Mouse (Mus musculus): ENCODE data around the gene Fbxo3. TPM values are rescaled to one million over a fixed set of nuclear protein-coding genes. Genes with fewer than 3 reads are reported as not detected.
"Not testable (repeated sequence)": the region's sequence is repeated elsewhere in the genome, so short reads cannot be mapped to it uniquely, and the experiment has no call there.

Fbxo3 gene
- polyA plus RNA-seq, 1 experiment: 48.2 TPM

- TF ChIP-seq CTCF (IDR thresholded peaks at IDR 0.05; ENCODE audit: borderline replicate concordance, extremely low read depth, insufficient read depth, insufficient read length) (no peak), POLR2A (IDR thresholded peaks at IDR 0.05; ENCODE audit: borderline replicate concordance, extremely low read depth, insufficient read depth, insufficient read length, poor library complexity, severe bottlenecking) (no peak)
- DNase-seq (ENCODE audit: low read depth): no peak
Measured at GRCm38 (mm10) chr2:104041632-104042031, 14.1 kb downstream of the Fbxo3 start.

- TF ChIP-seq CTCF (IDR thresholded peaks at IDR 0.05; ENCODE audit: borderline replicate concordance, extremely low read depth, insufficient read depth, insufficient read length) (no peak), POLR2A (IDR thresholded peaks at IDR 0.05; ENCODE audit: borderline replicate concordance, extremely low read depth, insufficient read depth, insufficient read length, poor library complexity, severe bottlenecking) (no peak)
- no peak for DNase-seq (ENCODE audit: low read depth)
Measured at GRCm38 (mm10) chr2:104042766-104043165, 15.2 kb downstream of the Fbxo3 start.

GRCm38 (mm10) chr2:104043624-104044478 is 16.3 kb downstream of the Fbxo3 start:
- TF ChIP-seq CTCF (IDR thresholded peaks at IDR 0.05; ENCODE audit: borderline replicate concordance, extremely low read depth, insufficient read depth, insufficient read length) (no peak), POLR2A (IDR thresholded peaks at IDR 0.05; ENCODE audit: borderline replicate concordance, extremely low read depth, insufficient read depth, insufficient read length, poor library complexity, severe bottlenecking) (no peak)
- no peak for DNase-seq (ENCODE audit: low read depth)

- DNase-seq (ENCODE audit: low read depth): no peak
- no peak for TF ChIP-seq CTCF (IDR thresholded peaks at IDR 0.05; ENCODE audit: borderline replicate concordance, extremely low read depth, insufficient read depth, insufficient read length)
Measured at GRCm38 (mm10) chr2:104044479-104045080, 17.1 kb downstream of the Fbxo3 start.

GRCm38 (mm10) chr2:104058381-104058780 is 30.9 kb downstream of the Fbxo3 start:
- DNase-seq (ENCODE audit: low read depth): no peak
- TF ChIP-seq POLR2A (IDR thresholded peaks at IDR 0.05; ENCODE audit: borderline replicate concordance, extremely low read depth, insufficient read depth, insufficient read length, poor library complexity, severe bottlenecking) (no peak), CTCF (IDR thresholded peaks at IDR 0.05; ENCODE audit: borderline replicate concordance, extremely low read depth, insufficient read depth, insufficient read length) (no peak)

GRCm38 (mm10) chr2:104058954-104059353 is 31.4 kb downstream of the Fbxo3 start:
- TF ChIP-seq CTCF (IDR thresholded peaks at IDR 0.05; ENCODE audit: borderline replicate concordance, extremely low read depth, insufficient read depth, insufficient read length): no peak
- TF ChIP-seq POLR2A (IDR thresholded peaks at IDR 0.05; ENCODE audit: borderline replicate concordance, extremely low read depth, insufficient read depth, insufficient read length, poor library complexity, severe bottlenecking): no peak

GRCm38 (mm10) chr2:104059786-104060185 is 32.3 kb downstream of the Fbxo3 start:
- TF ChIP-seq POLR2A (IDR thresholded peaks at IDR 0.05; ENCODE audit: borderline replicate concordance, extremely low read depth, insufficient read depth, insufficient read length, poor library complexity, severe bottlenecking) (no peak), CTCF (IDR thresholded peaks at IDR 0.05; ENCODE audit: borderline replicate concordance, extremely low read depth, insufficient read depth, insufficient read length) (no peak)

More at GRCm38 (mm10) chr2:104058954-104059353, 31.4 kb downstream of the Fbxo3 start:
- no peak for DNase-seq (ENCODE audit: low read depth)

GRCm38 (mm10) chr2:104060996-104061395 is 33.5 kb downstream of the Fbxo3 start:
- no peak for DNase-seq (ENCODE audit: low read depth)
- TF ChIP-seq POLR2A (IDR thresholded peaks at IDR 0.05; ENCODE audit: borderline replicate concordance, extremely low read depth, insufficient read depth, insufficient read length, poor library complexity, severe bottlenecking) (no peak), CTCF (IDR thresholded peaks at IDR 0.05; ENCODE audit: borderline replicate concordance, extremely low read depth, insufficient read depth, insufficient read length) (no peak)

More at GRCm38 (mm10) chr2:104059786-104060185, 32.3 kb downstream of the Fbxo3 start:
- no peak for DNase-seq (ENCODE audit: low read depth)

- TF ChIP-seq CTCF (IDR thresholded peaks at IDR 0.05; ENCODE audit: borderline replicate concordance, extremely low read depth, insufficient read depth, insufficient read length): no peak
- no peak for TF ChIP-seq POLR2A (IDR thresholded peaks at IDR 0.05; ENCODE audit: borderline replicate concordance, extremely low read depth, insufficient read depth, insufficient read length, poor library complexity, severe bottlenecking)
- DNase-seq (ENCODE audit: low read depth): no peak
Measured at GRCm38 (mm10) chr2:104062665-104063064, 35.1 kb downstream of the Fbxo3 start.

- TF ChIP-seq CTCF (IDR thresholded peaks at IDR 0.05; ENCODE audit: borderline replicate concordance, extremely low read depth, insufficient read depth, insufficient read length) (no peak), POLR2A (IDR thresholded peaks at IDR 0.05; ENCODE audit: borderline replicate concordance, extremely low read depth, insufficient read depth, insufficient read length, poor library complexity, severe bottlenecking) (no peak)
- DNase-seq (ENCODE audit: low read depth): no peak
Measured at GRCm38 (mm10) chr2:104064152-104064551, 36.6 kb downstream of the Fbxo3 start.

GRCm38 (mm10) chr2:104065526-104065925 is 38.0 kb downstream of the Fbxo3 start, which contains the start of gene Gm10912:
Gene Gm10912 (plus strand): TSS chr2:104065826.
- DNase-seq (ENCODE audit: low read depth): not testable (repeated sequence)

GRCm38 (mm10) chr2:104068450-104068849 is 40.9 kb downstream of the Fbxo3 start, which contains the start of gene Gm10799:
Gene Gm10799 (minus strand): TSS chr2:104068550.
- not testable (repeated sequence) for DNase-seq (ENCODE audit: low read depth)

All from brain, embryonic 14.5 days (tissue).